Mouse (Mus musculus) CH12.LX (cell line): ENCODE data around the gene Ccnl1. TPM values are rescaled to one million over a fixed set of nuclear protein-coding genes. Genes with fewer than 3 reads are reported as not detected.

Source experiments
- DNase-seq: peaks from one replicate; pipeline ENCODE4 v3.0.0-alpha.2; 2013; ENCODE audit errors: extremely low read depth
- H3K27ac ChIP-seq: 2 replicates; pipeline ENCODE4 v1.5.1; 2012; ENCODE audit warnings: low read depth, mild to moderate bottlenecking, control low read depth, moderate library complexity; ENCODE audit not compliant: insufficient read depth
- H3K27me3 ChIP-seq: replicated peaks from 2 replicates; pipeline ENCODE3; 2012; ENCODE audit warnings: inconsistent platforms
- H3K36me3 ChIP-seq, 2 experiments: replicated peaks in 1 of 2; 2 replicates each; pipeline versions ENCODE3 to v1.6.1; 2012; ENCODE audit warnings: inconsistent platforms in 1 of 2, low read length in 1 of 2, mild to moderate bottlenecking in 1 of 2, mixed read lengths in 1 of 2, moderate library complexity in 1 of 2; ENCODE audit not compliant: control insufficient read depth in 1 of 2, insufficient read depth in 1 of 2
- H3K4me1 ChIP-seq, 2 experiments: 2 replicates each; pipeline ENCODE4 v1.6.1; 2012; ENCODE audit warnings: inconsistent platforms in 1 of 2, moderate library complexity in 1 of 2; ENCODE audit not compliant: insufficient read depth in 2 of 2, control insufficient read depth in 1 of 2
- H3K4me2 ChIP-seq: 2 replicates; pipeline ENCODE4 v1.6.1; 2012; ENCODE audit warnings: low read depth, mild to moderate bottlenecking, control low read depth; ENCODE audit not compliant: poor library complexity, insufficient read depth, severe bottlenecking
- H3K4me3 ChIP-seq, 3 experiments: fragments of 150-350 bp in 1 of 3; sonication (generic) in 1 of 3; replicated peaks in 1 of 3; 2 replicates each; pipeline versions ENCODE3 to v1.5.1; 2011 to 2012; ENCODE audit warnings: low read depth in 2 of 3, low read length in 2 of 3, mild to moderate bottlenecking in 2 of 3, moderate library complexity in 2 of 3, control low read depth in 1 of 3, improper control_type of control experiment in 1 of 3, inconsistent platforms in 1 of 3, mixed read lengths in 1 of 3; ENCODE audit not compliant: poor library complexity in 1 of 3
- H3K79me2 ChIP-seq: replicated peaks from 2 replicates; pipeline ENCODE4 v1.6.1; 2012; ENCODE audit warnings: mild to moderate bottlenecking, moderate library complexity; ENCODE audit not compliant: control insufficient read depth, poor library complexity, insufficient read depth, severe bottlenecking; ENCODE audit errors: extremely low read depth
- H3K9ac ChIP-seq: 2 replicates; pipeline ENCODE4 v1.6.1; 2012; ENCODE audit warnings: low read depth, mild to moderate bottlenecking, control low read depth, moderate library complexity; ENCODE audit not compliant: insufficient read depth
- H3K9me3 ChIP-seq: replicated peaks from 2 replicates; pipeline ENCODE3; 2012; ENCODE audit warnings: low read length, inconsistent platforms, mixed read lengths
- BHLHE40 ChIP-seq: IDR thresholded peaks from 2 replicates; pipeline ENCODE4 v1.6.1; 2011; ENCODE audit warnings: mild to moderate bottlenecking, low read depth, low read length, improper control_type of control experiment
- CHD1 ChIP-seq: IDR thresholded peaks from 2 replicates; pipeline ENCODE4 v1.6.1; 2012; ENCODE audit warnings: low read depth, low read length, improper control_type of control experiment, inconsistent platforms
- CHD2 ChIP-seq: IDR thresholded peaks from 2 replicates; pipeline ENCODE4 v1.6.1; 2011; ENCODE audit warnings: low read length, improper control_type of control experiment
- CTCF ChIP-seq, 2 experiments: IDR thresholded peaks in 1 of 2; conservative IDR thresholded peaks in 1 of 2; 2 replicates each; pipeline ENCODE4 v1.5.1; 2011 to 2012; ENCODE audit warnings: low read depth in 2 of 2, low read length in 2 of 2, improper control_type of control experiment in 1 of 2, inconsistent platforms in 1 of 2, mild to moderate bottlenecking in 1 of 2, moderate library complexity in 1 of 2
- E2F4 ChIP-seq: IDR thresholded peaks from 2 replicates; pipeline ENCODE4 v1.6.1; 2011; ENCODE audit warnings: low read depth, low read length, improper control_type of control experiment; ENCODE audit not compliant: insufficient replicate concordance
- ELF1 ChIP-seq: IDR thresholded peaks from 2 replicates; pipeline ENCODE4 v1.6.1; 2014; ENCODE audit warnings: low read depth, mild to moderate bottlenecking, inconsistent platforms, low read length, improper control_type of control experiment
- EP300 ChIP-seq: IDR thresholded peaks from 2 replicates; pipeline ENCODE4 v1.6.1; 2011; ENCODE audit warnings: low read length, improper control_type of control experiment
- ETS1 ChIP-seq: conservative IDR thresholded peaks from 2 replicates; pipeline ENCODE4 v1.6.1; 2012; ENCODE audit warnings: low read depth, mild to moderate bottlenecking, inconsistent platforms, low read length, improper control_type of control experiment, moderate library complexity
- HCFC1 ChIP-seq: IDR thresholded peaks from 2 replicates; pipeline ENCODE4 v1.6.1; 2012; ENCODE audit warnings: low read depth, mild to moderate bottlenecking, inconsistent platforms, low read length, improper control_type of control experiment
- IRF4 ChIP-seq: IDR thresholded peaks from 2 replicates; pipeline ENCODE4 v1.6.1; 2014; ENCODE audit warnings: low read depth, mild to moderate bottlenecking, inconsistent platforms, low read length, improper control_type of control experiment
- KAT2A ChIP-seq: IDR thresholded peaks from 2 replicates; pipeline ENCODE4 v1.6.1; 2012; ENCODE audit warnings: low read length, improper control_type of control experiment, inconsistent platforms; ENCODE audit not compliant: insufficient replicate concordance
- MAFK ChIP-seq: IDR thresholded peaks from 2 replicates; pipeline ENCODE4 v1.6.1; 2011; ENCODE audit warnings: low read length, improper control_type of control experiment; ENCODE audit not compliant: insufficient replicate concordance
- MAX ChIP-seq: IDR thresholded peaks from 2 replicates; pipeline ENCODE4 v1.6.1; 2011; ENCODE audit warnings: low read length, improper control_type of control experiment
- MAZ ChIP-seq: IDR thresholded peaks from 2 replicates; pipeline ENCODE4 v1.6.1; 2012; ENCODE audit warnings: low read depth, mild to moderate bottlenecking, inconsistent platforms, low read length, improper control_type of control experiment, moderate library complexity
- MEF2A ChIP-seq: IDR thresholded peaks from 2 replicates; pipeline ENCODE4 v1.6.1; 2014; ENCODE audit warnings: low read depth, mild to moderate bottlenecking, inconsistent platforms, low read length, improper control_type of control experiment, borderline replicate concordance
- MXI1 ChIP-seq: IDR thresholded peaks from 2 replicates; pipeline ENCODE4 v1.6.1; 2011; ENCODE audit warnings: mild to moderate bottlenecking, low read depth, low read length, improper control_type of control experiment
- MYC ChIP-seq: IDR thresholded peaks from 2 replicates; pipeline ENCODE4 v1.6.1; 2011; ENCODE audit warnings: low read depth, mild to moderate bottlenecking, improper control_type of control experiment, low read length
- NELFE ChIP-seq: IDR thresholded peaks from 2 replicates; pipeline ENCODE4 v1.6.1; 2011; ENCODE audit warnings: low read depth, low read length, improper control_type of control experiment
- NRF1 ChIP-seq: IDR thresholded peaks from 2 replicates; pipeline ENCODE4 v1.6.1; 2014; ENCODE audit warnings: low read depth, mild to moderate bottlenecking, inconsistent platforms, low read length, improper control_type of control experiment, moderate library complexity
- PAX5 ChIP-seq: IDR thresholded peaks from 2 replicates; pipeline ENCODE4 v1.6.1; 2012; ENCODE audit warnings: low read length, inconsistent platforms, mixed read lengths
- POLR2A ChIP-seq: IDR thresholded peaks from 2 replicates; pipeline ENCODE4 v1.6.1; 2011; ENCODE audit warnings: low read depth, mild to moderate bottlenecking, improper control_type of control experiment, low read length
- POLR2AphosphoS2 ChIP-seq: IDR thresholded peaks from 2 replicates; pipeline ENCODE4 v1.6.1; 2011; ENCODE audit warnings: low read depth, low read length, improper control_type of control experiment
- RCOR1 ChIP-seq: conservative IDR thresholded peaks from 2 replicates; pipeline ENCODE4 v1.6.1; 2012; ENCODE audit warnings: low read depth, mild to moderate bottlenecking, inconsistent platforms, low read length, improper control_type of control experiment
- SIN3A ChIP-seq: IDR thresholded peaks from 2 replicates; pipeline ENCODE4 v1.6.1; 2012; ENCODE audit warnings: low read length, improper control_type of control experiment, inconsistent platforms
- SMC3 ChIP-seq: IDR thresholded peaks from 2 replicates; pipeline ENCODE4 v1.6.1; 2011; ENCODE audit warnings: low read depth, low read length, improper control_type of control experiment
- TBP ChIP-seq: conservative IDR thresholded peaks from 2 replicates; pipeline ENCODE4 v1.6.1; 2011; ENCODE audit warnings: low read depth, low read length, improper control_type of control experiment
- TCF12 ChIP-seq: IDR thresholded peaks from 2 replicates; pipeline ENCODE4 v1.6.1; 2014; ENCODE audit warnings: low read depth, mild to moderate bottlenecking, inconsistent platforms, low read length, improper control_type of control experiment
- UBTF ChIP-seq: IDR thresholded peaks from 2 replicates; pipeline ENCODE4 v1.6.1; 2012; ENCODE audit warnings: low read depth, mild to moderate bottlenecking, inconsistent platforms, low read length, improper control_type of control experiment, moderate library complexity
- USF1 ChIP-seq: IDR thresholded peaks from 2 replicates; pipeline ENCODE4 v1.6.1; 2014; ENCODE audit warnings: low read depth, mild to moderate bottlenecking, inconsistent platforms, low read length, improper control_type of control experiment
- USF2 ChIP-seq: conservative IDR thresholded peaks from 2 replicates; pipeline ENCODE4 v1.6.1; 2011; ENCODE audit warnings: low read depth, low read length, improper control_type of control experiment
- ZC3H11A ChIP-seq: IDR thresholded peaks from 2 replicates; pipeline ENCODE4 v1.6.1; 2012; ENCODE audit warnings: low read depth, mild to moderate bottlenecking, inconsistent platforms, low read length, improper control_type of control experiment
- ZKSCAN1 ChIP-seq: IDR thresholded peaks from 2 replicates; pipeline ENCODE4 v1.6.1; 2012; ENCODE audit warnings: low read depth, inconsistent platforms, low read length, improper control_type of control experiment, borderline replicate concordance
- ZMIZ1 ChIP-seq: IDR thresholded peaks from 2 replicates; pipeline ENCODE4 v1.6.1; 2012; ENCODE audit warnings: low read depth, mild to moderate bottlenecking, inconsistent platforms, low read length, improper control_type of control experiment
- ZNF384 ChIP-seq: IDR thresholded peaks from 2 replicates; pipeline ENCODE4 v1.6.1; 2012; ENCODE audit warnings: low read depth, low read length, improper control_type of control experiment, inconsistent platforms
- dilution Hi-C: fragments of 300-500 bp; cut with MboI; formaldehyde crosslinking; loops from 2 replicates; pipeline ENCODE4 v1.14.3; 2020; ENCODE audit warnings: low sequenced_read_pairs; ENCODE audit not compliant: extremely low pct_unique_long_range_greater_than_20kb, extremely low pct_ligation_motif_present
- in situ Hi-C: fragments of 300-500 bp; cut with MboI; formaldehyde crosslinking; loops from 3 replicates; pipeline ENCODE4 v1.14.3; 2019; ENCODE audit warnings: low sequenced_read_pairs, low pct_ligation_motif_present, low pct_unique_long_range_greater_than_20kb, mixed read lengths
- polyA plus RNA-seq: library from polyadenylated mRNA; unstranded; fragments of >175 nt; gene quantifications from 2 replicates; pipeline ENCODE4 v1.2.1, GENCODE M21; 2012; ENCODE audit warnings: low read depth; ENCODE audit not compliant: insufficient read length
- total RNA-seq, 2 experiments: library from RNA; depleted of rRNA; stranded (reverse); fragments of 300-350 nt in 1 of 2; fragments of >200 nt in 1 of 2; gene quantifications; 2 replicates each; pipeline ENCODE4 v1.2.3; 2012 to 2014

The Ccnl1 gene
- total RNA-seq (2012; rRNA removed) (25.1 and 29.9 TPM in 2 replicates), total RNA-seq (2014; rRNA removed) (66.2 and 79.4 TPM in 2 replicates), polyA plus RNA-seq (52.4 and 58.8 TPM in 2 replicates)

DNA sequence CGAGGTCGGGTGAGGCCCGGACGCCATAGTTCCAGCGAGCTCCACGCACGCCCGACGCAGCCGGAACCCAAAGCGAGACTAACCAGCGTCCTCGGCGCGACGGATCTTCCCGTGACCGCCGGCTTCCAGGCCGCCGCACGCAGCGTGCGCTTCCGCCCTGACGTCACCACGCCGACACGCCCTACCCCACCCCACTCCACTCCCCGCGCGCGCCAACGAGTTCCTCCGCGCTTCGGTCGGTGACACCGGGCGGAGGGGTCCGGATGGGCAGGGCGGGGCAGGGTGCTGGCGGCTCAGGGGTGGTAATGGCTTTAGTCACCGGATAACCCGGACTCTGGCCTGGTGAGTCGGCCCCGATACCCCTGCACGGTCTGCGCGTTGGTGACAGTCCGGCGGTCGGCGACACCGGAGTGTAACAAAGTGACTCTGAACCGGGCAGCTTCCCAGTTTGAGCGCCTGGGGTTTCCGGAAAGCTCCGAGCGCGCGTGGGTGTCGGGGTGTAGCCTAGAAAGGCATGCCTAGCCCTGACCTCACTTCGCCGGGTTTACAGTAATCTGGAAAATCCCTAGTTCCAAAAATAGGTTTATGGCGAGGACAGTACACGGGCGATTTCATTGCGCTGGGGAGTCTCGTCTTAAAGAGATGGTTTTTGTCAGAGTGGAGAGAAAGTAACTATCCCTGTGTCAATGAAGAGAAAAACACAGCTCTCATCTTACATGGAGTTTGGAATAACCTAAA is at the start of gene Ccnl1:
Gene Ccnl1 (minus strand): TSS at position 148 of the 738 bp plus-strand sequence.
- H3K9ac ChIP-seq: peak within 1 kb of the TSS; percentile 100
- H3K4me2 ChIP-seq: peak within 1 kb of the TSS; percentile 100
- TF ChIP-seq ZC3H11A (no peak), USF2 (no peak), POLR2A (peak; percentile 87), CHD2 (0 out of 2 replicates have a peak, but pooled peaks have one; percentile 46), IRF4 (no peak), E2F4 (0 out of 2 replicates have a peak, but pooled peaks have one; percentile 51), EP300 (no peak; the same call in 1 of the 2 replicates), SIN3A (peak; percentile 82), MAFK (no peak), POLR2AphosphoS2 (peak; percentile 71), PAX5 (no peak), SMC3 (no peak), UBTF (peak; percentile 67; the same call in 1 of the 2 replicates), MYC (0 out of 2 replicates have a peak, but pooled peaks have one; percentile 53), ELF1 (peak; percentile 87), HCFC1 (peak; percentile 78), MEF2A (peak; percentile 94), CTCF (conservative IDR thresholded peaks at IDR 0.05 in 1 of 2, IDR thresholded peaks at IDR 0.05 in 1 of 2; ENCODE audit: low read depth in 2 of 2, low read length in 2 of 2) (no peak), USF1 (no peak; the same call in 1 of the 2 replicates), MXI1 (peak; percentile 81), KAT2A (peak; percentile 72; the same call in 1 of the 2 replicates), TCF12 (peak; percentile 95), MAZ (peak; percentile 68; the same call in 1 of the 2 replicates), TBP (peak; percentile 78; the same call in 1 of the 2 replicates), ZMIZ1 (peak; percentile 93), NRF1 (peak; percentile 67), MAX (no peak; the same call in none of the 2 replicates), NELFE (peak; percentile 97), CHD1 (no peak), BHLHE40 (peak; percentile 88), ZNF384 (no peak), RCOR1 (no peak), ETS1 (no peak; the same call in 1 of the 2 replicates), ZKSCAN1 (no peak)
- H3K4me3 ChIP-seq: peak within 1 kb of the TSS; percentile 93 to 100 (median 97)
- peaks cover 35% of the 10 kb centered on the region for H3K79me2 ChIP-seq
- peak; percentile 87 for DNase-seq
- H3K36me3 ChIP-seq: peaks cover 18 to 34% of the 10 kb centered on the region in 2 experiments
- H3K9me3 ChIP-seq: no peaks in the 10 kb centered on the region
- no peaks in the 10 kb centered on the region for H3K27me3 ChIP-seq
- in situ Hi-C loops (no loop called here), dilution Hi-C loops (no loop called here)
- H3K27ac ChIP-seq: peak within 1 kb of the TSS; percentile 96
- H3K4me1 ChIP-seq: peaks cover 5 to 36% of the 10 kb centered on the region in 2 experiments; a peak in 3 of 4 replicates
